Comparison of ENCODE assay signal across 21 mouse cellular contexts in genomic region chr6:142885364-142886154, GRCm38 (mm10).
A peak's percentile ranks its signal among the peaks of the same experiment; 100 is the strongest.
DNase-seq lines count a peak whose midpoint lies in the region; ATAC-seq and TF ChIP-seq lines count a peak whose summit lies in the region.
"Had no signal": no experiment of that assay in that cellular context is flagged by ENCODE, and none has a peak within 500 bp of the region (broad histone marks: within the 10 kb centered on the region; RNA-seq: fewer than 3 reads in every experiment).

No protein-coding gene starts in this region.

- WGBS in kidney, adult 2 months, result 83% methylated on average over 11 of the region's 11 CpGs

- no peak overlapping the region for H3K4me3 ChIP-seq in kidney, adult 2 months (ENCODE audit: insufficient read depth, low read depth, low read length)
- H3K4me3 ChIP-seq: embryonic facial prominence, embryonic 15.5 days; gastrocnemius, adult 2 months; left cerebral cortex, adult 2 months; limb, embryonic 10.5 days; liver, embryonic 15.5 days; megakaryocyte, embryonic 14.5 days had no signal

- no peak for TF ChIP-seq POLR2A in kidney, adult 2 months (IDR thresholded peaks at IDR 0.05; ENCODE audit: low read depth, low read length)

- no peak overlapping the region for H3K27ac ChIP-seq in kidney, adult 2 months (ENCODE audit: insufficient read depth, low read depth, low read length)
- H3K27ac ChIP-seq: embryonic facial prominence, embryonic 15.5 days; gastrocnemius, adult 2 months; left cerebral cortex, adult 2 months; limb, embryonic 10.5 days; liver, embryonic 15.5 days had no signal

- peak; percentile 48 for DNase-seq in kidney, adult 2 months
- DNase-seq in kidney, postnatal 10 days, result no peak
- DNase-seq in 3T3-L1 (ENCODE audit: low read depth, low spot score), result peak; percentile 40
- DNase-seq in CD4-positive, CD25-positive, alpha-beta regulatory T cell, adult 2 months (ENCODE audit: low read depth, low spot score), result peak; percentile 48
- DNase-seq in left cerebral cortex, postnatal 36 days (ENCODE audit: low spot score in 2 of 2), result no peak
- no peak for DNase-seq in gastrocnemius, postnatal 25 days
- DNase-seq: cerebellum, adult 9-11 months; gastrocnemius, adult 2 months; heart, postnatal 4 days; midbrain, embryonic 14.5 days; thymus, adult 18-20 months had no signal

- peaks cover 7% of the 10 kb centered on the region; the same call in 1 of the 2 replicates for H3K4me1 ChIP-seq in kidney, adult 2 months (ENCODE audit: control insufficient read depth, insufficient read depth, low read length)
- H3K4me1 ChIP-seq: embryonic facial prominence, embryonic 15.5 days; limb, embryonic 10.5 days had no signal

- peak; percentile 30 for ATAC-seq in inflammation-experienced regulatory T-cells, adult 6 months
- ATAC-seq: forebrain, embryonic 16.5 days; hindbrain, embryonic 16.5 days; intestine, postnatal 0 days had no signal

- no peaks in the 10 kb centered on the region for H3K36me3 ChIP-seq in kidney, adult 2 months (ENCODE audit: control insufficient read depth, insufficient read depth, low read length)
- H3K36me3 ChIP-seq: embryonic facial prominence, embryonic 15.5 days; G1E; limb, embryonic 10.5 days; liver, embryonic 15.5 days had no signal

- no peak for TF ChIP-seq CTCF in kidney, adult 2 months (conservative IDR thresholded peaks at IDR 0.05; ENCODE audit: insufficient read depth, insufficient read length, low read depth, low read length)

- no peaks in the 10 kb centered on the region for H3K27me3 ChIP-seq in kidney, adult 2 months (replicated peaks; ENCODE audit: control insufficient read depth, insufficient read depth, low read length)
- H3K27me3 ChIP-seq: embryonic facial prominence, embryonic 15.5 days; liver, embryonic 15.5 days; megakaryocyte, embryonic 14.5 days had no signal

- intact Hi-C loops in left cerebral cortex, postnatal 36 days (cut with DNase I), result no loop called here

Comparison
In these comparisons a context has a peak if more than half of its experiments do, and no peak if none do; other contexts are left out.
1. DNase-seq: peak in kidney, adult 2 months (single experiment), 3T3-L1 (single experiment) and CD4-positive, CD25-positive, alpha-beta regulatory T cell, adult 2 months (single experiment); none in kidney, postnatal 10 days (single experiment), left cerebral cortex, postnatal 36 days (0 of 2) and gastrocnemius, postnatal 25 days (single experiment).